Mouse (Mus musculus) midbrain, embryonic 10.5 days (tissue): Measurements from ENCODE around the gene Tnip3. TPM values are rescaled to one million over a fixed set of nuclear protein-coding genes. Genes with fewer than 3 reads are reported as not detected.
A peak's percentile ranks its signal among the peaks of the same experiment; 100 is the strongest.

ENCODE experiments used
- DNase-seq: peaks from one replicate; pipeline ENCODE4 v3.0.0-alpha.2; 2017; ENCODE audit warnings: low spot score
- H3K27ac ChIP-seq: fragments of 300-500 bp; sonication (generic); replicated peaks from 2 replicates; pipeline ENCODE4 v1.5.1; 2016; ENCODE audit warnings: mild to moderate bottlenecking
- H3K27me3 ChIP-seq: fragments of 300-500 bp; sonication (generic); 2 replicates; pipeline ENCODE4 v1.6.1; 2016; ENCODE audit warnings: low read depth, mild to moderate bottlenecking; ENCODE audit not compliant: poor library complexity, severe bottlenecking
- H3K36me3 ChIP-seq: fragments of 300-500 bp; sonication (generic); 2 replicates; pipeline ENCODE4 v1.6.1; 2016; ENCODE audit warnings: mild to moderate bottlenecking, moderate library complexity
- H3K4me1 ChIP-seq: fragments of 300-500 bp; sonication (generic); 2 replicates; pipeline ENCODE4 v1.6.1; 2016
- H3K4me3 ChIP-seq: fragments of 300-500 bp; sonication (generic); 2 replicates; pipeline ENCODE4 v1.5.1; 2016; ENCODE audit warnings: mild to moderate bottlenecking, moderate library complexity
- H3K9me3 ChIP-seq: fragments of 300-500 bp; sonication (generic); replicated peaks from 2 replicates; pipeline ENCODE4 v1.6.1; 2016; ENCODE audit warnings: mild to moderate bottlenecking
- WGBS: fragments of 180-500 bp; shearing (Covaris S2); methylation state at CpG from one replicate; pipeline ENCODE4 v1.1.7; 2016; 5-methylcytosine and 5-hydroxymethylcytosine counted together
- polyA plus RNA-seq: library from polyadenylated mRNA; unstranded; fragments of >200 nt; fragmentation: Nextera tagmentation; extraction: Ambion mirVana; gene quantifications from 2 replicates; pipeline ENCODE4 v1.2.1, GENCODE M21; 2016

The Tnip3 gene
- polyA plus RNA-seq, 1 experiment from 2014 or later, result not detected

DNA sequence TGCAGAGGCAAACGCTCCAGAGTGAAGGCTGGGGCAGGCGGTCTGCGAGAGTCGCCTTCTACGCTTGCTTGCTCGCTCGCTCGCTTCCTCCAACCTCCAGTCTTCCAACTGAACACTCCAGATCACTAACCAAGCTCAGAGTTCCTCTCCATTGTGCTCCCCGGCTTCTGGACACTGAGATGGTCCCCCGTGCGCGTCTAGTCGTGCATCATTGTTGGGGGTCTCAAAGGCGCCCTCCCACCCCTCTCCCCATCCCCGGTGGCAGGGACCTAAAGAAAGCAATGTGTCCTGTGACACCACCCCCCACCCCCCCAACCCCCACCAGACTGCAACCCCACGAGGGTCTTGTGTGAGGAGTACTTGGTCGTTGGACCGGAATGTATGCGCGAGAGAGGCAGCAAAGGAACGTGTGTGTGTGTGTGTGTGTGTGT, 145.9 kb downstream of the Tnip3 start:
- peak overlapping the region; percentile 91 for H3K27ac ChIP-seq
- DNase-seq, result no peak
- peaks cover 40% of the 10 kb centered on the region for H3K4me1 ChIP-seq
- H3K27me3 ChIP-seq, result peaks cover 17% of the 10 kb centered on the region
- WGBS, result under 1% methylated on average over 21 of the region's 21 CpGs
- no peaks in the 10 kb centered on the region for H3K9me3 ChIP-seq
- peak overlapping the region; percentile 82 for H3K4me3 ChIP-seq
- no peaks in the 10 kb centered on the region for H3K36me3 ChIP-seq

DNA sequence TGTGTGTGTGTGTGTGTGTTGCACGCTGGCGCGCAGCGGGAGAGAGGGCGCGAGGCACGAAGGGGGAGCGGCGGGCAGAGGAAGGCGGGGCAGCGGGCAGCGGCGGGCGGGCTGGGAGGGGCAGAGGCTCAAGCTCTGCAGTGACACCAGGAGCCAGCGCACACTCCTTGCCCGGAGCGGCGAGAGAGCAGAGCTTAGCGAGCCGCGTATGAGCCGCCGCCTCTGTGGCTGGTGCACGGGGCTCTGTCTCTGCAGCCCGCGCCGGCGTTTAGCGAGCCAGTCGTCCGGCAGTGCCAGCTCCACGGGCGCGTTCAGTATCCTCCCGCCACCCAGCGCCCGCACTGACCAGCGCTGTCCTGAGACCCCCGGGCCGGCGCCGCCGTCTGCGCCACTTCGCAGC, 146.3 kb downstream of the Tnip3 start, which contains the start of gene Ndnf:
Gene Ndnf, plus strand, starts transcription at position 140 of the 400 bp plus-strand sequence.
- peak; percentile 90 for DNase-seq
- peak within 1 kb of the TSS; percentile 91 for H3K27ac ChIP-seq

DNA sequence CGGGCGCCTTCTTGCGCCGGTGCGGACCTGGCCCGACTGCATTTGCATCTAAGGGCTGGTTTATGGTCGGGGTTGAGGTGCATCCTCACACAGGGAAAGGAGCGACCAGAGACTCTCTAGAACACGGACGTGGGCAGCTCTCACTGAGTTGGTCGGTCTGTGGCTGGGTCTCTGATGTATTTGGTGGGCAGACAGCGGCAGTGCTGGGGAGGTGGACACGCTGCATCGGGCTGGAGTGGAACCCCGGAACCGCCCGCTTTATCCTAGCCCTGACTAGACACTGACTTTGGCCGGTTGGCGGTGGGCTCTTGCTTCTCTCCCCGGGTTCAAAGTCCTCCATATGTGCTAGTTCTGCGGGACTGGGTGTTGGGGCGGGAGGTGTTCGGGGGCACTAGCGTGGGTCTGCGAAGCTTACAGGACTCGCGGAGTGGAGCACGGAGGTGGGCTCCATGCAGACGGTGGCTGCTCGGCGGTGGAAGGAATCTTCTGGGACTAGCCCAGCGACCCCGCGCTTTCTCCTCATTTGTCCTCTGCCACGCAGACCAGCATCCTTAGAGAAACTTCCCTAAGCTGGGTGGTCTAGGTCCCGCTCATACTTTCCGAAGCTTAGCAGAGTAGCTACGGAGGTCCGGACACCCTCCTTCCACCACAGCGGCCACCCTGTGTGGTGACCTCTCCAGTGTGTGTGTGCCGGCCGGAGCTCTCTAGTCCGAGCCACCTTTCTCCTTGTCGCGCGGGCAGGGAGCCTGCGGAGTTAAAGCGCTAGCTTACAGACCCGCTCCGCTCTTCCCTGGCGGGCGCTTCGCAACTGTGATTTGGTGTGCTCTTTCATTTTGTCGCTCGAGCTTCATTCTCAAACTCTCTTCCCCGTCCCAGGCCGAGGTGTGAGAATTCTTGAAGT, 147.3 kb downstream of the Tnip3 start:
- H3K27me3 ChIP-seq, result peaks cover 17% of the 10 kb centered on the region
- under 1% methylated on average over 57 of the region's 57 CpGs for WGBS
- H3K36me3 ChIP-seq, result no peaks in the 10 kb centered on the region
- H3K4me3 ChIP-seq, result peak overlapping the region; percentile 82
- H3K9me3 ChIP-seq, result no peaks in the 10 kb centered on the region
- peaks cover 40% of the 10 kb centered on the region for H3K4me1 ChIP-seq
- DNase-seq, result peak; percentile 70
- H3K27ac ChIP-seq, result peak overlapping the region; percentile 91

More for the DNA sequence above, 146.3 kb downstream of the Tnip3 start, which contains the start of gene Ndnf:
- H3K4me3 ChIP-seq, result peak within 1 kb of the TSS; percentile 82
- H3K9me3 ChIP-seq, result no peaks in the 10 kb centered on the region
- under 1% methylated on average over 31 of the region's 45 CpGs for WGBS
- H3K27me3 ChIP-seq, result peaks cover 17% of the 10 kb centered on the region
- no peaks in the 10 kb centered on the region for H3K36me3 ChIP-seq
- H3K4me1 ChIP-seq, result peaks cover 40% of the 10 kb centered on the region

Other genes starting within 250 kb of the Tnip3 start
- gene C130060K24Rik, start 144.2 kb upstream of the Tnip3 start, polyA plus RNA-seq, result 3.8 and 5.5 TPM in 2 replicates
- gene Ndnf, start 146.3 kb downstream of the Tnip3 start, polyA plus RNA-seq, result 14.3 and 17.5 TPM in 2 replicates